Mouse (Mus musculus) megakaryocyte, embryonic 14.5 days (primary cell): ENCODE data around the gene Tctn1.

Experiments used
- FLI1 ChIP-seq: IDR thresholded peaks from 2 replicates; pipeline ENCODE4 v1.6.1; 2012; ENCODE audit warnings: low read length, inconsistent platforms, mixed read lengths
- GATA1 ChIP-seq: IDR thresholded peaks from 3 replicates; pipeline ENCODE4 v1.6.1; 2012; ENCODE audit warnings: mixed read lengths, low read length, inconsistent platforms, borderline replicate concordance

DNA sequence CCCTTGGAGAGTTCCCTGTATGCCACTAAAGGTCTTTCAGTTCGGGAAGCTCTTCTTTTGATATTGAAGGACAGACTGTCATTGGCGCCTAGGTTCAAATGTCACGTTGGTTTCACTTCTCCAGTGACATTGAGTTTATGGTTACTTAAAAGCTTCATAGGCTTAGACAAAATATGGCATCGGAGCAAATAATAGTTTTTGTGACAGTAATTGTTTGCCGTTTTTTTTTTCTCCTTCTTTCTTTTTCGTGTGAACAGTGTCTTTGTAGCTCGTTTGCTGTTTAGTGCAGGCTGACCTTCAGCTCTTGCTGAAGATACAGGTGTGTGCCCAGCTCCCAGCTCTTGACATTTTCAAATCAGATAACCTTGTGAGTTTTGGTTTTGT lies 21.5 kb upstream of the Tctn1 start:
- TF ChIP-seq GATA1 (no peak), FLI1 (no peak)
